Mouse (Mus musculus) kidney, embryonic 15.5 days (tissue): ENCODE data around the gene Ddx39. TPM values are rescaled to one million over a fixed set of nuclear protein-coding genes. Genes with fewer than 3 reads are reported as not detected.

Experiments used
- ATAC-seq: fragments of 200-750 bp; cut with Nextera tagmentation; replicated peaks from 2 replicates; pipeline ENCODE4 v1.8.0; 2017; ENCODE audit warnings: moderate TSS enrichment; ENCODE audit not compliant: low FRiP score
- H3K27ac ChIP-seq: fragments of 300-500 bp; sonication (generic); 2 replicates; pipeline ENCODE4 v1.5.1; 2015; ENCODE audit warnings: mild to moderate bottlenecking, inconsistent platforms
- H3K27me3 ChIP-seq: fragments of 300-500 bp; sonication (generic); 2 replicates; pipeline ENCODE4 v1.6.1; 2015; ENCODE audit warnings: inconsistent platforms
- H3K36me3 ChIP-seq: fragments of 300-500 bp; sonication (generic); 2 replicates; pipeline ENCODE4 v1.6.1; 2015; ENCODE audit warnings: inconsistent platforms
- H3K4me1 ChIP-seq: fragments of 300-500 bp; sonication (generic); 2 replicates; pipeline ENCODE4 v1.6.1; 2015; ENCODE audit warnings: inconsistent platforms
- H3K4me2 ChIP-seq: fragments of 300-500 bp; sonication (generic); 2 replicates; pipeline ENCODE4 v1.6.1; 2015; ENCODE audit warnings: moderate library complexity, mild to moderate bottlenecking, inconsistent platforms
- H3K4me3 ChIP-seq: fragments of 300-500 bp; sonication (generic); replicated peaks from 2 replicates; pipeline ENCODE4 v1.5.1; 2015; ENCODE audit warnings: mild to moderate bottlenecking, inconsistent platforms
- H3K9ac ChIP-seq: fragments of 300-500 bp; sonication (generic); 2 replicates; pipeline ENCODE4 v1.6.1; 2015; ENCODE audit warnings: mild to moderate bottlenecking, inconsistent platforms
- H3K9me3 ChIP-seq: fragments of 300-500 bp; sonication (generic); replicated peaks from 2 replicates; pipeline ENCODE4 v1.6.1; 2016; ENCODE audit warnings: inconsistent platforms
- WGBS: fragments of 180-500 bp; shearing (Covaris S2); methylation state at CpG from one replicate; pipeline ENCODE4 v1.1.7; 2015; ENCODE audit warnings: mixed read lengths; 5-methylcytosine and 5-hydroxymethylcytosine counted together
- polyA plus RNA-seq: library from polyadenylated mRNA; unstranded; fragments of >200 nt; fragmentation: Nextera tagmentation; extraction: Ambion mirVana; gene quantifications from 2 replicates; pipeline ENCODE4 v1.2.1, GENCODE M21; 2015

Gene Ddx39
- polyA plus RNA-seq, 1 experiment from 2014 or later: 189 TPM

DNA sequence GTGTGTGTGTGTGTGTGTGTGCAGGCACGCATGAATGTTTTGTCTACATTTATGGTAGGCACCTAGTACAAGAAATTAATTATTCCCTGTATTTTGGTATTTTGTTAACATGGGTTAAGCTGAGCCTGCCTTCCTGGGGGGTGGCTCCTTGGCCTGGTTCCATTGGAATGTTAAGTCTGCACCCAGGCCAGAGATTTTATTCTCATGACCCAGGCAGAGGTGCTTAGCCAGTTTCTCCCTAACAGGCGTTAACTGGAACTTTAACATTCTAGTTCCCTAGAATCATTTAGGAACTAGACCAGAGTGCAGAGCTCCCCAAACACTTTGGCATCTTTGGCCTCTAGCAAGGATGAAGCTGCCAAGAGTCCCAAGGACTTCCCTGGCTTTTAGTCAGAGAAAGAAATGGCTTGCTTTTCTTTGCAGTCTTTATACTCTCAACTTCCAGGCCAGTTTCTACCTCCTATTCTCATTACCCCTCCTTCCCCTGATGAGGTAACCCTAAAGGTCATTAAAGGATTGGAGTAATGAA, 44.3 kb downstream of the Ddx39 start:
- WGBS: 76% methylated on average over 2 of the region's 2 CpGs
- Histone ChIP-seq H3K27me3 (no peaks in the 10 kb centered on the region), H3K4me1 (no peaks in the 10 kb centered on the region), H3K4me2 (no peak overlapping the region), H3K27ac (no peak overlapping the region), H3K4me3 (no peak overlapping the region), H3K36me3 (no peaks in the 10 kb centered on the region), H3K9me3 (no peaks in the 10 kb centered on the region), H3K9ac (no peak overlapping the region)
- no peak for ATAC-seq

DNA sequence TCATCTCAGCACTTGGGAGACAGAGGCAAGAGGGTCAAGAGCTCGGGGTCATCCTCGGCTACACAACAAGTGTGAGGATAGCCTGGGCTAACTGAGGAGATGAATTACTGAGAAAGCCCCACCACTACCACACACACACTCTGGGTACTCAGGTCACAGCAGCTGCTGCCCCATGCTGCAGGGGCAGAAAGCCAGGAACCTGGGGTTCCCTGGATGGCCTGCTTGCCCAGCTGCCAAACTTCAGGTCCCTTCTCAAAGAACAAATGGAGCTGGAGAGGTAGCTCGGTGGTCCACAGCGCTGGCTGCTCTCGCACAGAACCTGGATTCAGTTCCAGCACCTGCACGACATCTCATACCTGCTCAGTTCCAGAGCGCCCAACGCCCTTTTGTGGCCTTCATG, 49.1 kb downstream of the Ddx39 start:
- H3K36me3 ChIP-seq: no peaks in the 10 kb centered on the region
- H3K4me2 ChIP-seq: no peak overlapping the region
- H3K4me3 ChIP-seq: no peak overlapping the region
- H3K9me3 ChIP-seq: no peaks in the 10 kb centered on the region; the same call in 1 of the 2 replicates
- no peak for ATAC-seq
- no peaks in the 10 kb centered on the region for H3K4me1 ChIP-seq
- H3K27ac ChIP-seq: no peak overlapping the region
- WGBS: 97% methylated on average over 8 of the region's 8 CpGs
- H3K27me3 ChIP-seq: no peaks in the 10 kb centered on the region
- no peak overlapping the region for H3K9ac ChIP-seq

DNA sequence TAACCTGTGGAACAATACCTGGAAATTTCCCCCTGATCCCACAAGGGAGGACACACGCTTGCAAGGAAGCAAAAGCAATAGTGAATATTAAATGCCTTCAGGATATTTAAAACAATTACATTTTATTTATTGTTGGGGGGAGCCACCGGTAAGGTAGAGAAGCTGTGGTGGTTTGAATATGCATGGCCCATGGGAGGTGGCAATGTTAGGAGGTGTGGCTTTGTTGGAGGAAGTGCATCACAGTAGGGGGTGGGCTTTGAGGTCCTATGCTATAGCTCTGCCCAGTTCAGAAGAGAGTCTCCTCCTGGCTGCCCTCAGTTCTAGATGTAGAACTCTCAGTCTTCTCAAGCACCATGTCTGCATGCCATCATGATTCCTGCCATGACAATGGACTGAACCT, 49.7 kb downstream of the Ddx39 start:
- Histone ChIP-seq H3K36me3 (no peaks in the 10 kb centered on the region), H3K4me3 (no peak overlapping the region), H3K4me2 (no peak overlapping the region), H3K9ac (no peak overlapping the region), H3K4me1 (no peaks in the 10 kb centered on the region), H3K9me3 (no peaks in the 10 kb centered on the region; the same call in 1 of the 2 replicates), H3K27me3 (no peaks in the 10 kb centered on the region), H3K27ac (no peak overlapping the region)
- ATAC-seq: no peak
- 86% methylated on average over 2 of the region's 2 CpGs for WGBS

- H3K36me3 ChIP-seq: no peaks in the 10 kb centered on the region
- no peaks in the 10 kb centered on the region; the same call in 1 of the 2 replicates for H3K9me3 ChIP-seq
- no peak overlapping the region for H3K27ac ChIP-seq
- H3K4me1 ChIP-seq: no peaks in the 10 kb centered on the region
- ATAC-seq: no peak
- H3K9ac ChIP-seq: no peak overlapping the region
- no peak overlapping the region for H3K4me2 ChIP-seq
- no peaks in the 10 kb centered on the region for H3K27me3 ChIP-seq
- no peak overlapping the region for H3K4me3 ChIP-seq
These were observed 50.7 kb downstream of the Ddx39 start for GRCm38 (mm10) chr8:83765663-83766062.

DNA sequence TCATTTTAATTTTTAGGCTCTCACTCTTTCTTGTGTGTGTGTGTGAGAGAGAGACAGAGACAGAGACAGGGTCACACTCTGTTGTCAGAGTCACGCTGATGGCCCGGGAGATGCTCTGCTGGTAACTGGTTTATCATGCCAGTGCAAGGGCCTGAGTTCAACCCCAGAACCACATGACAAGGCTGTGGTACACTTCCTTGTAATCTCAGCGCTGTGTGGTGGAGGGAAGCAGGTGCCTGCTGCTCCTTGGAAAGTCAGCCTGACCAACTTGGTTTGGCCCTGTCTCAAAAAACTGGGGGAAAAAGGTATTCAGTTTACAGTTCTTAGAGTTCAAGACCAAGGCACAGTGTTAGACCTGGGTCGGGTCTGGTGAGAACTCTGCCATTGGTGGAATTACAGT, 52.5 kb downstream of the Ddx39 start:
- no peaks in the 10 kb centered on the region for H3K27me3 ChIP-seq
- 87% methylated on average over 4 of the region's 4 CpGs for WGBS
- no peak overlapping the region for H3K9ac ChIP-seq
- H3K4me3 ChIP-seq: no peak overlapping the region
- no peak overlapping the region for H3K4me2 ChIP-seq
- H3K9me3 ChIP-seq: no peaks in the 10 kb centered on the region; the same call in 1 of the 2 replicates
- ATAC-seq: no peak
- H3K36me3 ChIP-seq: no peaks in the 10 kb centered on the region
- H3K4me1 ChIP-seq: peaks cover 1% of the 10 kb centered on the region
- no peak overlapping the region for H3K27ac ChIP-seq

- peaks cover 12% of the 10 kb centered on the region for H3K4me1 ChIP-seq
- WGBS: 39% methylated on average over 5 of the region's 5 CpGs
- H3K4me2 ChIP-seq: no peak overlapping the region
- no peaks in the 10 kb centered on the region for H3K36me3 ChIP-seq
- H3K27me3 ChIP-seq: no peaks in the 10 kb centered on the region
- H3K4me3 ChIP-seq: no peak overlapping the region
- H3K9ac ChIP-seq: no peak overlapping the region
- ATAC-seq: no peak
- 0 out of 2 replicates have a peak overlapping the region, but pooled peaks have one; percentile 32 for H3K27ac ChIP-seq
- no peaks in the 10 kb centered on the region; the same call in 1 of the 2 replicates for H3K9me3 ChIP-seq
These were observed 53.5 kb downstream of the Ddx39 start for GRCm38 (mm10) chr8:83768526-83768925.

DNA sequence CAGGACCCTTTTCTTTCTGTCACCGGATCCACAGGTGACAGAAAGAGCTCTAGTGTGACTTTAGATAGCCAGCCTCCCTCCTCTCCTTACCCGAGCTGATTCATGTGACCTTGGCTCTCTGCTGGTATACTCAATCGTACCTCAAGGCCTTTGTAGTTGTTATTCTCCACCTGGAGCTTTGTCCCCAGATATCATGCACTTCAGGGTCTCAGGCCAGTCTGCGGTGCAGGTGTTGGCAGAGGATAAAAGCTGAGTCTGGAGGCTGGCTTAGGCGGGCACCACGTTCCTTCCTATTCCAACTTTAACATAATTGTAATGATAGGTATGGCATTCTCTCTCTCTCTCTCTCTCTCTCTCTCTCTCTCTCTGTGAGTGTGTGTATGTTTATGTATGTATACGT, 54.7 kb downstream of the Ddx39 start:
- no peaks in the 10 kb centered on the region for H3K36me3 ChIP-seq
- H3K9me3 ChIP-seq: no peaks in the 10 kb centered on the region; the same call in 1 of the 2 replicates
- H3K27me3 ChIP-seq: no peaks in the 10 kb centered on the region
- WGBS: 71% methylated on average over 7 of the region's 7 CpGs
- H3K4me2 ChIP-seq: no peak overlapping the region
- H3K9ac ChIP-seq: no peak overlapping the region
- no peak overlapping the region for H3K4me3 ChIP-seq
- no peak for ATAC-seq
- no peak overlapping the region for H3K27ac ChIP-seq
- H3K4me1 ChIP-seq: peaks cover 22% of the 10 kb centered on the region

GRCm38 (mm10) chr8:83770669-83771068, 55.7 kb downstream of the Ddx39 start:
- peaks cover 24% of the 10 kb centered on the region for H3K4me1 ChIP-seq
- H3K4me2 ChIP-seq: no peak overlapping the region
- H3K9me3 ChIP-seq: no peaks in the 10 kb centered on the region; the same call in 1 of the 2 replicates
- no peak overlapping the region for H3K27ac ChIP-seq
- no peak for ATAC-seq
- H3K4me3 ChIP-seq: no peak overlapping the region
- no peaks in the 10 kb centered on the region for H3K27me3 ChIP-seq
- 86% methylated on average over 2 of the region's 2 CpGs for WGBS
- no peak overlapping the region for H3K9ac ChIP-seq
- no peaks in the 10 kb centered on the region for H3K36me3 ChIP-seq

- Histone ChIP-seq H3K9ac (no peak overlapping the region), H3K36me3 (no peaks in the 10 kb centered on the region), H3K27me3 (no peaks in the 10 kb centered on the region), H3K4me3 (no peak overlapping the region), H3K4me1 (peaks cover 24% of the 10 kb centered on the region), H3K4me2 (no peak overlapping the region), H3K27ac (no peak overlapping the region), H3K9me3 (no peaks in the 10 kb centered on the region)
- ATAC-seq: no peak
- WGBS: 44% methylated on average over 4 of the region's 4 CpGs
These were observed 56.8 kb downstream of the Ddx39 start for GRCm38 (mm10) chr8:83771791-83772190.

GRCm38 (mm10) chr8:83772701-83773451, 57.9 kb downstream of the Ddx39 start:
- WGBS: 6% methylated on average over 25 of the region's 25 CpGs
- H3K9ac ChIP-seq: peak overlapping the region; percentile 26; the same call in 1 of the 2 replicates
- H3K27me3 ChIP-seq: no peaks in the 10 kb centered on the region
- H3K4me3 ChIP-seq: peak overlapping the region; percentile 44
- peak; percentile 65; the same call in 1 of the 2 replicates for ATAC-seq
- peak overlapping the region; percentile 29; the same call in 1 of the 2 replicates for H3K27ac ChIP-seq
- peak overlapping the region; percentile 79 for H3K4me2 ChIP-seq
- H3K36me3 ChIP-seq: no peaks in the 10 kb centered on the region
- H3K4me1 ChIP-seq: peaks cover 24% of the 10 kb centered on the region
- H3K9me3 ChIP-seq: no peaks in the 10 kb centered on the region

DNA sequence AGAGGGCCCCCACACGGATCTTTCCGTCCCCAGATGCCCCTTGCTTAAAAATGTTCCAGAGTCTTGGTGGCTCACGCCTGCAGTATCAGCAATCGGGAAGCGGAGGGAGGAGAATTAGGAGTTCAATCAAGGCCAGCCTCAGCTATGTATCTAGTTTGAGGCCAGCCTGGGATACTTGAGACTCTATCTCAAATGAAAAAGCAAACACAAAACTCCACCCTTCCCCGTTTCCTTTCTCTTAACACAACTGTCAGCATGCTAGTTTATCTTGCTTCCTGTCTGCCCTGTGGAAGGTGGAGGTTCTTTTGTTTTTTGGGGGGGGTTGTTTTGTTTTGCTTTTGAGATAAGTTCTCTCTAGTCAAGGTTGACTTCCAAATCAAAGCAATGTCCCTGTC, 58.5 kb downstream of the Ddx39 start:
- no peaks in the 10 kb centered on the region for H3K9me3 ChIP-seq
- H3K27me3 ChIP-seq: no peaks in the 10 kb centered on the region
- WGBS: 32% methylated on average over 6 of the region's 6 CpGs
- peak overlapping the region; percentile 44 for H3K4me3 ChIP-seq
- peak overlapping the region; percentile 79 for H3K4me2 ChIP-seq
- no peak for ATAC-seq
- H3K4me1 ChIP-seq: peaks cover 24% of the 10 kb centered on the region
- no peaks in the 10 kb centered on the region for H3K36me3 ChIP-seq
- peak overlapping the region; percentile 26; the same call in 1 of the 2 replicates for H3K9ac ChIP-seq
- H3K27ac ChIP-seq: peak overlapping the region; percentile 27; the same call in 1 of the 2 replicates

GRCm38 (mm10) chr8:83774221-83774620, 59.2 kb downstream of the Ddx39 start:
- Histone ChIP-seq H3K4me2 (no peak overlapping the region), H3K4me1 (peaks cover 24% of the 10 kb centered on the region), H3K27me3 (no peaks in the 10 kb centered on the region), H3K4me3 (no peak overlapping the region), H3K27ac (no peak overlapping the region), H3K9me3 (no peaks in the 10 kb centered on the region), H3K36me3 (no peaks in the 10 kb centered on the region), H3K9ac (no peak overlapping the region)
- WGBS: 43% methylated on average over 2 of the region's 2 CpGs
- ATAC-seq: peak; percentile 75
